Mouse (Mus musculus): Measurements from ENCODE around the gene Tctex1d4. TPM values are rescaled to one million over a fixed set of nuclear protein-coding genes. Genes with fewer than 3 reads are reported as not detected.

Gene Tctex1d4
- polyA plus RNA-seq, 1 experiment from 2014 or later = 0.50 TPM

DNA sequence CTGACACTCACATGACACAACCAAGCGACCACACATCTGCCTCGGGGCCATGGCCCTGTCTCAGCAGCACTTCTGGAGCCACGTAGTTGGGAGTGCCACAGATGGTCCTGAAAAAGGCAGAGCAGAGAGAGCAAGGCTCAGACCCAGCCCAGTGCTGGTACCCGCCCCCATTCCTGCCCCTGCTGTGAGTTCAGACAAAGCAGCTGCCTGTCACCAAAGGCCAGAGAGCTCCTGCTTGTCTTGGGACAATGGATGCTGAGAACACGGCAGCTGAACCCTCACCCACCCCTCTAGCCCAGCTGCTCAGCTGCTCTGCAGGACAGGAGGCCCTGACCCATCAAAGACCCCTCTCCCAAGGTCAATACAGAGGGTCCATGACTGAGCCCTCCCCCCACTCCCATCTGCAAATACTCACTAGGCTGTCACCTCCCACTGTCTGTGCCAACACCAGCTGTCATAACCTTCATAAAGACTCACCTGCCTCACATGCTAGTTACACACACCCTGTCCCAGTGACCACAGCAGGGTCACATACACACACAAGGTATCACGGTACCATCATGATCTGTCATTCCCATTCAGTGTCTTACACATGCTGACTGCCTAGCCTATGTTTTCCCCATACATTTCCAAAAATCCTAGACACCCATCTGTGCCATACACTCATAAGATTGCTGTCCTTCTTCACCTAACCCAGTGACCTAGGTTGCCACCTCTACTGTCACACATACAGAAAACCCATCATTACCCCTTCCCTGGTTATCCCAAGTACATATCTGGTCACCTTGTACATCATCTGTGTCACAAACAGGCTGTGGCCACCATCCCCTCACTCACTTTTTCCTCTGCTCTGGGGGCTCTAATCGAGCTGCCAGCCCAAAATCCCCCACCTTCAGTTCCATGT lies 5.5 kb downstream of the Tctex1d4 start:
- H3K27ac ChIP-seq = no peak overlapping the region
- H3K4me2 ChIP-seq = peak overlapping the region; percentile 100; the same call in 1 of the 2 replicates
- ATAC-seq (ENCODE audit: borderline replicate concordance, extremely low read depth, low FRiP score, low TSS enrichment) = no peak
- H3K27me3 ChIP-seq = peaks cover 20% of the 10 kb centered on the region
- peaks cover 14% of the 10 kb centered on the region for H3K4me1 ChIP-seq
- no peak overlapping the region for H3K9ac ChIP-seq
- no peaks in the 10 kb centered on the region for H3K9me3 ChIP-seq
- 0 out of 2 replicates have a peak, but pooled peaks cover 3% of the 10 kb centered on the region for H3K36me3 ChIP-seq
- peak overlapping the region; percentile 89; the same call in 1 of the 2 replicates for H3K4me3 ChIP-seq
- WGBS = 38% methylated on average over 7 of the region's 7 CpGs

- Histone ChIP-seq H3K27ac (no peak overlapping the region), H3K36me3 (0 out of 2 replicates have a peak, but pooled peaks cover 3% of the 10 kb centered on the region), H3K27me3 (peaks cover 20% of the 10 kb centered on the region), H3K9me3 (no peaks in the 10 kb centered on the region), H3K9ac (no peak overlapping the region), H3K4me3 (peak overlapping the region; percentile 89), H3K4me1 (peaks cover 14% of the 10 kb centered on the region), H3K4me2 (peak overlapping the region; percentile 100)
- 18% methylated on average over 11 of the region's 11 CpGs for WGBS
- ATAC-seq (ENCODE audit: borderline replicate concordance, extremely low read depth, low FRiP score, low TSS enrichment) = no peak
These were observed 6.2 kb downstream of the Tctex1d4 start for GRCm38 (mm10) chr4:117132794-117133143.

DNA sequence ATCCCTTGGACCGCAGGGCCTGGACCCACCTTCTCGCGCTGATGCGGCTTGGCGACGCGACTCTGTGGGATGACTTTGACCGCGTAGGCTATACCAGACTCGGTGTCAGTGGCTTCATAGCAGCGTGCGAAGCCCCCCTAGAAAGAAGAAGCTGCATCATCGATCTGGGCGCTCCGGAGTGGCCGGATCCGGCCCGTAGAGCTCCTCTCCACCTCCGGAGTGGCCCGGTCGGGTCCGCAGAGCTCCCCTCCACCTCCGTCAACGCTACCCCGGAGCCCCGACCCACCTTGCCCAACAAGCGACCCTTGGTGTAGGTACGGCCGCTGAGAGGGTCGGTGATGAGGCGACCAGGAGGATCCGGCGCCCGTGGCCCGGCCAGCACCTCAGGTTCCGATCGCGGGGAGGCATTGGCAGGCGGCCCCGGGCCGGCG lies 6.8 kb downstream of the Tctex1d4 start:
- peak; percentile 23; the same call in 1 of the 2 replicates for ATAC-seq (ENCODE audit: borderline replicate concordance, extremely low read depth, low FRiP score, low TSS enrichment)
- 1% methylated on average over 42 of the region's 42 CpGs for WGBS
- Histone ChIP-seq H3K4me3 (peak overlapping the region; percentile 89), H3K9me3 (no peaks in the 10 kb centered on the region), H3K9ac (peak overlapping the region; percentile 88), H3K4me1 (peaks cover 14% of the 10 kb centered on the region), H3K27me3 (peaks cover 20% of the 10 kb centered on the region), H3K36me3 (0 out of 2 replicates have a peak, but pooled peaks cover 3% of the 10 kb centered on the region), H3K4me2 (peak overlapping the region; percentile 100), H3K27ac (no peak overlapping the region)

DNA sequence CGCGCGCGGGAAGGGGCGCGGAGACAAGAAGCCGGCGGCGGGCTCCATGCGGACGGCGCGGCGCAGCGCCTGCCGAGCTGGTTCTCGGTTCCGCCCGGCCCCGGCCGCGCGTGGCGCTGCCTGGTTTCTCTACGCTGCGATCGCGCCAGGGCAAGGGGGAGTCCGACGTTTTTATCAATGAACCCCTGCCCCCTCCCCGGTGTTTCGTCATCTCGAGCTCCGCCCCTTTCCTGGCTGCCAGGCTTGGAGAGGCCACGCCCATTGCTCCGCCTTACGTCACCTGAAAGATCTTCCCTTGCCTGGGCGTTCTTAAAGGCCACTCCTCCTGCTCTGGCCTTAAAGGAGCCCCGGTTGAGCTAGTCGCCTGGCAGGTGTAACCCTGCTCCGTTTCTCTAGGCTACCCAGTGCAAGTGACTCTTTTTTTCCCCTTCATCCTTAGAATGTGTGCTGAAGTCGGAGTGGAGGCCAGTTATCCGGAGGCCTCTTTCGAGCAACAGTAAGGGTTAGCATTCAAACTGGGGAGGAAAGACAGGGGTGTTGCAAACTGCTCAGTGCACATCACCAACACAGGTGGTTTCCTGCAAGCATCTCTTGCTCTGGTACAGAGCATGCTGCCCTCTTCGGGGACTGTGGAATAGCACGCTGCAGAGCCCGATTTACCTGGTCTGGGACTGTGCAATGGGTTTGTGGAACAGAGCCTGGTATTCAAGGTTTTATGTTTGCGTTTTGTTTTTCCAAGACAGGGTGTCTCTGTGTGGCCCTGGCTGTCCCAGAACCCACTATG lies 7.4 kb downstream of the Tctex1d4 start, which contains the start of gene Plk3:
Gene Plk3, minus strand, starts transcription at position 147 of the 784 bp plus-strand sequence.
- Histone ChIP-seq H3K4me3 (peak within 1 kb of the TSS; percentile 89), H3K27ac (no peak within 1 kb of the TSS), H3K27me3 (peaks cover 20% of the 10 kb centered on the region), H3K9ac (peak within 1 kb of the TSS; percentile 88), H3K9me3 (no peaks in the 10 kb centered on the region), H3K4me2 (peak within 1 kb of the TSS; percentile 100), H3K4me1 (peaks cover 14% of the 10 kb centered on the region), H3K36me3 (no peaks in the 10 kb centered on the region)
- peak; percentile 90 for ATAC-seq (ENCODE audit: borderline replicate concordance, extremely low read depth, low FRiP score, low TSS enrichment)
- WGBS = 3% methylated on average over 45 of the region's 48 CpGs

DNA sequence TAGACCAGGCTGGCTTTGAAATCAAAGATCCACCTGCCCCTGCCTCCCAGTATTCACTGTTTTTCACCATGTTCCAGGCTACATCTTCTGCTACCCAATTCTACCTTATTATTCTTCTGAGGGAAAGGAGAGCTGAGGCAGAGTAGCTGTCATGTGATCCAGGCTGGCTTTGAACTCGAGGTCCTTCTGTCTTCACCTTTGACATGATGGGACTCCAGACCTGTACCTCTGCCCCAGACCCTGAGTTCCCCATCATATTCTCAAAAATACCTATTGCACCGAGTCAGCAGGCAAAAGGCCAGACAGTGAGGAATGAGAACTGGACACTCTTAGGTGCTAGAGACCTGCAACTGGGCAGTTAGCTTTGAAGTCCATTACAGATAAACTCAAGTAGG lies 8.0 kb downstream of the Tctex1d4 start:
- H3K9me3 ChIP-seq = no peaks in the 10 kb centered on the region
- peaks cover 14% of the 10 kb centered on the region for H3K4me1 ChIP-seq
- no peak for ATAC-seq (ENCODE audit: borderline replicate concordance, extremely low read depth, low FRiP score, low TSS enrichment)
- no peak overlapping the region for H3K4me2 ChIP-seq
- H3K36me3 ChIP-seq = no peaks in the 10 kb centered on the region
- WGBS = 14% methylated on average over 2 of the region's 2 CpGs
- H3K4me3 ChIP-seq = 0 out of 2 replicates have a peak overlapping the region, but pooled peaks have one; percentile 89
- H3K9ac ChIP-seq = no peak overlapping the region
- H3K27ac ChIP-seq = no peak overlapping the region
- peaks cover 20% of the 10 kb centered on the region for H3K27me3 ChIP-seq

- WGBS = 21% methylated on average over 8 of the region's 8 CpGs
- no peak overlapping the region for H3K4me2 ChIP-seq
- no peaks in the 10 kb centered on the region for H3K9me3 ChIP-seq
- no peak for ATAC-seq (ENCODE audit: borderline replicate concordance, extremely low read depth, low FRiP score, low TSS enrichment)
- H3K9ac ChIP-seq = no peak overlapping the region
- no peaks in the 10 kb centered on the region for H3K36me3 ChIP-seq
- H3K4me1 ChIP-seq = peaks cover 14% of the 10 kb centered on the region
- no peak overlapping the region for H3K4me3 ChIP-seq
- H3K27me3 ChIP-seq = peaks cover 20% of the 10 kb centered on the region
- no peak overlapping the region for H3K27ac ChIP-seq
These were observed 9.4 kb downstream of the Tctex1d4 start for GRCm38 (mm10) chr4:117136034-117136433.

- Histone ChIP-seq H3K4me3 (no peak overlapping the region), H3K36me3 (no peaks in the 10 kb centered on the region), H3K4me2 (no peak overlapping the region), H3K27ac (no peak overlapping the region), H3K27me3 (no peaks in the 10 kb centered on the region), H3K9me3 (no peaks in the 10 kb centered on the region), H3K9ac (no peak overlapping the region), H3K4me1 (peaks cover 4% of the 10 kb centered on the region; the same call in 1 of the 2 replicates)
- 67% methylated on average over 16 of the region's 17 CpGs for WGBS
- ATAC-seq (ENCODE audit: borderline replicate concordance, extremely low read depth, low FRiP score, low TSS enrichment) = no peak
These were observed 12.0 kb downstream of the Tctex1d4 start for GRCm38 (mm10) chr4:117138295-117139216.

DNA sequence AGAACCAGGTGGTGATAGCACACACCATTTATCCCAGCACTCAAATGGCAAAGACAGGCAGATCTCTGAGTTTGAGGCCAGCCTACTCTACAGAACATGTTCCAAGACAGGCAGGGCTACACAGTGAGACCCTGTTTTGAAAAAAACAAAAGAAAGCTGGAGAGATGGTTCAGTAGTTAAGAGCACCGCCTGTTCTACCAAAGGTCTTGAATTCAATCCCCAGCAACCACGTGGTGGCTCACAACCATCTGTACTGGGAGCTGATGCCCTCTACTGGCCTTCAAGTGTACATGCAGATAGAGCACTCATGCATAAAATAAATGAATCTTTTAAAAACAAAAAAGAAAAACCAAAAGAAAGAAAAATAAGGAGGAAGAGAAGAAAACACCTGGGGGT lies 12.6 kb downstream of the Tctex1d4 start:
- Histone ChIP-seq H3K9ac (no peak overlapping the region), H3K27ac (no peak overlapping the region), H3K4me3 (no peak overlapping the region), H3K4me1 (peaks cover 2% of the 10 kb centered on the region; the same call in 1 of the 2 replicates), H3K4me2 (no peak overlapping the region), H3K27me3 (no peaks in the 10 kb centered on the region), H3K36me3 (no peaks in the 10 kb centered on the region), H3K9me3 (no peaks in the 10 kb centered on the region)
- 6% methylated on average over 2 of the region's 2 CpGs for whole genome bisulfite sequencing
- no peak for ATAC-seq (ENCODE audit: borderline replicate concordance, extremely low read depth, low FRiP score, low TSS enrichment)

GRCm38 (mm10) chr4:117140613-117141012 lies 14.0 kb downstream of the Tctex1d4 start:
- Histone ChIP-seq H3K27me3 (no peaks in the 10 kb centered on the region), H3K9ac (no peak overlapping the region), H3K9me3 (no peaks in the 10 kb centered on the region), H3K27ac (no peak overlapping the region), H3K36me3 (no peaks in the 10 kb centered on the region), H3K4me1 (no peaks in the 10 kb centered on the region), H3K4me3 (no peak overlapping the region), H3K4me2 (no peak overlapping the region)
- no peak for ATAC-seq (ENCODE audit: borderline replicate concordance, extremely low read depth, low FRiP score, low TSS enrichment)
- 32% methylated on average over 4 of the region's 4 CpGs for WGBS

- 46% methylated on average over 7 of the region's 7 CpGs for WGBS
- no peak overlapping the region for H3K9ac ChIP-seq
- H3K27ac ChIP-seq = no peak overlapping the region
- no peaks in the 10 kb centered on the region for H3K9me3 ChIP-seq
- no peaks in the 10 kb centered on the region for H3K36me3 ChIP-seq
- no peak for ATAC-seq (ENCODE audit: borderline replicate concordance, extremely low read depth, low FRiP score, low TSS enrichment)
- H3K4me3 ChIP-seq = no peak overlapping the region
- H3K4me1 ChIP-seq = no peaks in the 10 kb centered on the region
- H3K4me2 ChIP-seq = no peak overlapping the region
- H3K27me3 ChIP-seq = no peaks in the 10 kb centered on the region
These were observed 16.4 kb downstream of the Tctex1d4 start for GRCm38 (mm10) chr4:117143023-117143422.

- no peak overlapping the region for H3K27ac ChIP-seq
- peaks cover 13% of the 10 kb centered on the region for H3K36me3 ChIP-seq
- H3K9ac ChIP-seq = no peak overlapping the region
- no peaks in the 10 kb centered on the region for H3K9me3 ChIP-seq
- WGBS = 91% methylated on average over 13 of the region's 13 CpGs
- no peak overlapping the region for H3K4me3 ChIP-seq
- no peaks in the 10 kb centered on the region for H3K4me1 ChIP-seq
- ATAC-seq (ENCODE audit: borderline replicate concordance, extremely low read depth, low FRiP score, low TSS enrichment) = no peak
- no peak overlapping the region for H3K4me2 ChIP-seq
- H3K27me3 ChIP-seq = no peaks in the 10 kb centered on the region
These were observed 18.7 kb downstream of the Tctex1d4 start for GRCm38 (mm10) chr4:117145248-117145647.
